Mouse (Mus musculus) heart, embryonic 12.5 days (tissue): ENCODE data around the gene Dnajb11. TPM values are rescaled to one million over a fixed set of nuclear protein-coding genes. Genes with fewer than 3 reads are reported as not detected.

Experiments used
- ATAC-seq: fragments of 200-750 bp; cut with Nextera tagmentation; 2 replicates; pipeline ENCODE4 v1.8.0; 2017; ENCODE audit warnings: moderate TSS enrichment, moderate library complexity; ENCODE audit not compliant: insufficient number of reproducible peaks, low FRiP score
- H3K27ac ChIP-seq: fragments of 300-500 bp; sonication (generic); 2 replicates; pipeline ENCODE4 v1.5.1; 2016; ENCODE audit warnings: mild to moderate bottlenecking, moderate library complexity; ENCODE audit not compliant: poor library complexity, severe bottlenecking
- H3K27me3 ChIP-seq: fragments of 300-500 bp; sonication (generic); replicated peaks from 2 replicates; pipeline ENCODE4 v1.6.1; 2016; ENCODE audit warnings: mild to moderate bottlenecking, moderate library complexity
- H3K36me3 ChIP-seq: fragments of 300-500 bp; sonication (generic); 2 replicates; pipeline ENCODE4 v1.6.1; 2016; ENCODE audit warnings: mild to moderate bottlenecking, moderate library complexity
- H3K4me1 ChIP-seq: fragments of 300-500 bp; sonication (generic); replicated peaks from 2 replicates; pipeline ENCODE4 v1.6.1; 2016; ENCODE audit warnings: mild to moderate bottlenecking
- H3K4me2 ChIP-seq: fragments of 300-500 bp; sonication (generic); 2 replicates; pipeline ENCODE4 v1.6.1; 2016; ENCODE audit warnings: mild to moderate bottlenecking, moderate library complexity
- H3K4me3 ChIP-seq: fragments of 300-500 bp; sonication (generic); 2 replicates; pipeline ENCODE4 v1.5.1; 2016; ENCODE audit warnings: mild to moderate bottlenecking
- H3K9ac ChIP-seq: fragments of 300-500 bp; sonication (generic); 2 replicates; pipeline ENCODE4 v1.6.1; 2016; ENCODE audit warnings: mild to moderate bottlenecking, moderate library complexity
- H3K9me3 ChIP-seq: fragments of 300-500 bp; sonication (generic); replicated peaks from 2 replicates; pipeline ENCODE4 v1.6.1; 2016; ENCODE audit warnings: mild to moderate bottlenecking, moderate library complexity
- WGBS: fragments of 180-500 bp; shearing (Covaris S2); methylation state at CpG from one replicate; pipeline ENCODE4 v1.1.7; 2016; 5-methylcytosine and 5-hydroxymethylcytosine counted together
- polyA plus RNA-seq: library from polyadenylated mRNA; unstranded; fragments of >200 nt; fragmentation: Nextera tagmentation; extraction: Ambion mirVana; gene quantifications from 2 replicates; pipeline ENCODE4 v1.2.1, GENCODE M21; 2016

Dnajb11 gene
- polyA plus RNA-seq, 1 experiment from 2014 or later: 130 TPM

GRCm38 (mm10) chr16:22848331-22848730 is 9.3 kb upstream of the Dnajb11 start:
- Histone ChIP-seq H3K27ac (no peak overlapping the region), H3K4me1 (peaks cover 13% of the 10 kb centered on the region), H3K4me3 (no peak overlapping the region), H3K27me3 (no peaks in the 10 kb centered on the region), H3K9ac (no peak overlapping the region), H3K9me3 (no peaks in the 10 kb centered on the region), H3K36me3 (no peaks in the 10 kb centered on the region), H3K4me2 (no peak overlapping the region)
- no peak for ATAC-seq
- 93% methylated on average over 1 of the region's 1 CpGs for WGBS

- Histone ChIP-seq H3K36me3 (peaks cover 4% of the 10 kb centered on the region; the same call in 1 of the 2 replicates), H3K4me1 (peaks cover 4% of the 10 kb centered on the region), H3K27me3 (no peaks in the 10 kb centered on the region), H3K4me2 (no peak overlapping the region), H3K27ac (no peak overlapping the region), H3K9ac (no peak overlapping the region), H3K9me3 (no peaks in the 10 kb centered on the region), H3K4me3 (no peak overlapping the region)
- WGBS: 84% methylated on average over 4 of the region's 4 CpGs
- ATAC-seq: no peak
These were observed 4.9 kb upstream of the Dnajb11 start for GRCm38 (mm10) chr16:22852709-22853108.

GRCm38 (mm10) chr16:22856773-22857172 is 872 bp upstream of the Dnajb11 start:
- no peak for ATAC-seq
- peak overlapping the region; percentile 69 for H3K9ac ChIP-seq
- H3K4me1 ChIP-seq: peaks cover 11% of the 10 kb centered on the region
- WGBS: 8% methylated on average over 9 of the region's 9 CpGs
- H3K9me3 ChIP-seq: no peaks in the 10 kb centered on the region
- peak overlapping the region; percentile 93 for H3K4me2 ChIP-seq
- peaks cover 6% of the 10 kb centered on the region; the same call in 1 of the 2 replicates for H3K36me3 ChIP-seq
- peak overlapping the region; percentile 90 for H3K4me3 ChIP-seq
- H3K27me3 ChIP-seq: no peaks in the 10 kb centered on the region
- H3K27ac ChIP-seq: peak overlapping the region; percentile 70

- Histone ChIP-seq H3K4me1 (no peaks in the 10 kb centered on the region), H3K36me3 (peaks cover 56% of the 10 kb centered on the region), H3K4me3 (no peak overlapping the region), H3K4me2 (no peak overlapping the region), H3K9me3 (no peaks in the 10 kb centered on the region), H3K27ac (no peak overlapping the region), H3K27me3 (no peaks in the 10 kb centered on the region), H3K9ac (no peak overlapping the region)
- ATAC-seq: no peak
- WGBS: 93% methylated on average over 8 of the region's 8 CpGs
These were observed 14.8 kb downstream of the Dnajb11 start for GRCm38 (mm10) chr16:22872397-22872796.

GRCm38 (mm10) chr16:22873369-22873768 is 15.7 kb downstream of the Dnajb11 start:
- H3K4me3 ChIP-seq: no peak overlapping the region
- WGBS: 56% methylated on average over 4 of the region's 4 CpGs
- no peaks in the 10 kb centered on the region for H3K9me3 ChIP-seq
- H3K36me3 ChIP-seq: peaks cover 47% of the 10 kb centered on the region
- H3K4me1 ChIP-seq: no peaks in the 10 kb centered on the region
- no peaks in the 10 kb centered on the region for H3K27me3 ChIP-seq
- no peak overlapping the region for H3K27ac ChIP-seq
- H3K4me2 ChIP-seq: no peak overlapping the region
- no peak for ATAC-seq
- no peak overlapping the region for H3K9ac ChIP-seq

- no peak for ATAC-seq
These were observed 18.8 kb downstream of the Dnajb11 start for GRCm38 (mm10) chr16:22876218-22877043.

GRCm38 (mm10) chr16:22877660-22878390 is 20.2 kb downstream of the Dnajb11 start:
- ATAC-seq: no peak
- WGBS: 70% methylated on average over 11 of the region's 11 CpGs
- H3K9ac ChIP-seq: no peak overlapping the region

More at GRCm38 (mm10) chr16:22876218-22877043, 18.8 kb downstream of the Dnajb11 start:
- 46% methylated on average over 9 of the region's 9 CpGs for WGBS
- H3K27me3 ChIP-seq: no peaks in the 10 kb centered on the region
- H3K4me1 ChIP-seq: peaks cover 5% of the 10 kb centered on the region; the same call in 1 of the 2 replicates
- H3K4me3 ChIP-seq: no peak overlapping the region
- H3K4me2 ChIP-seq: no peak overlapping the region
- H3K27ac ChIP-seq: no peak overlapping the region
- H3K36me3 ChIP-seq: peaks cover 17% of the 10 kb centered on the region
- H3K9ac ChIP-seq: no peak overlapping the region
- no peaks in the 10 kb centered on the region for H3K9me3 ChIP-seq

GRCm38 (mm10) chr16:22878716-22879115 is 21.1 kb downstream of the Dnajb11 start:
- Histone ChIP-seq H3K9ac (no peak overlapping the region), H3K36me3 (no peaks in the 10 kb centered on the region), H3K27ac (no peak overlapping the region), H3K4me3 (no peak overlapping the region), H3K4me2 (no peak overlapping the region), H3K9me3 (no peaks in the 10 kb centered on the region), H3K4me1 (peaks cover 6% of the 10 kb centered on the region; the same call in 1 of the 2 replicates), H3K27me3 (no peaks in the 10 kb centered on the region)
- WGBS: 74% methylated on average over 7 of the region's 7 CpGs
- ATAC-seq: no peak

More at GRCm38 (mm10) chr16:22877660-22878390, 20.2 kb downstream of the Dnajb11 start:
- Histone ChIP-seq H3K4me2 (no peak overlapping the region), H3K27me3 (no peaks in the 10 kb centered on the region), H3K4me3 (no peak overlapping the region), H3K4me1 (peaks cover 6% of the 10 kb centered on the region; the same call in 1 of the 2 replicates), H3K36me3 (peaks cover 4% of the 10 kb centered on the region), H3K27ac (no peak overlapping the region), H3K9me3 (no peaks in the 10 kb centered on the region)

GRCm38 (mm10) chr16:22879945-22880595 is 22.4 kb downstream of the Dnajb11 start:
- Histone ChIP-seq H3K9me3 (no peaks in the 10 kb centered on the region), H3K4me2 (no peak overlapping the region), H3K36me3 (no peaks in the 10 kb centered on the region), H3K27me3 (no peaks in the 10 kb centered on the region), H3K4me1 (peaks cover 6% of the 10 kb centered on the region; the same call in 1 of the 2 replicates), H3K9ac (no peak overlapping the region), H3K27ac (no peak overlapping the region; the same call in 1 of the 2 replicates), H3K4me3 (no peak overlapping the region)
- no peak for ATAC-seq
- 56% methylated on average over 7 of the region's 7 CpGs for WGBS

GRCm38 (mm10) chr16:22880900-22881299 is 23.3 kb downstream of the Dnajb11 start:
- H3K4me3 ChIP-seq: no peak overlapping the region
- no peak for ATAC-seq
- 33% methylated on average over 6 of the region's 6 CpGs for WGBS

GRCm38 (mm10) chr16:22881487-22881886 is 23.8 kb downstream of the Dnajb11 start:
- no peaks in the 10 kb centered on the region for H3K9me3 ChIP-seq
- ATAC-seq: no peak
- H3K36me3 ChIP-seq: no peaks in the 10 kb centered on the region
- no peaks in the 10 kb centered on the region for H3K27me3 ChIP-seq
- no peak overlapping the region for H3K27ac ChIP-seq
- no peak overlapping the region for H3K4me3 ChIP-seq
- H3K9ac ChIP-seq: no peak overlapping the region
- peaks cover 6% of the 10 kb centered on the region; the same call in 1 of the 2 replicates for H3K4me1 ChIP-seq
- no peak overlapping the region for H3K4me2 ChIP-seq
- 43% methylated on average over 4 of the region's 4 CpGs for WGBS

More at GRCm38 (mm10) chr16:22880900-22881299, 23.3 kb downstream of the Dnajb11 start:
- H3K36me3 ChIP-seq: no peaks in the 10 kb centered on the region
- H3K9me3 ChIP-seq: no peaks in the 10 kb centered on the region
- H3K4me2 ChIP-seq: no peak overlapping the region
- no peak overlapping the region for H3K27ac ChIP-seq
- H3K9ac ChIP-seq: no peak overlapping the region
- H3K4me1 ChIP-seq: peaks cover 6% of the 10 kb centered on the region; the same call in 1 of the 2 replicates
- H3K27me3 ChIP-seq: no peaks in the 10 kb centered on the region
